Mouse (Mus musculus): ENCODE measurements around the gene Igsf3.

DNA sequence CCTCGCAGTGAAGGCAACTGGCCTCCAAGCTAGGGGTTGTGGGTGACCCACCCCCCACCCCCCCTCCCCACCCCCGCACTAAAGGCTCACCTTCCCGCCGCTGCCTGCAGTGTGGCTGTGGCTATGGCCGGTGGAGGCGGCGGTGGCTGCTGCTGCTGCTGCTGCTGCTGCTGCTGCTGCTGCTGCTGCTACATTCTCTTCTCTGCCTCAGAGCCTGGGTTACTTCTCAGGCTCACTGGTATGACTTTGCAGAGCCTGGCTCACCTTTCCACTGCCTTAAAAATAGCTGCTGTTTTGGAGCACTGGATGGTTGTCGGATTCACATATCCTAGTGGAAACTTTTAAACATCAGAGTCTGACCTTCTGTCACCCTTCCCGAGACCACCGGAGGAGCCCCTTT lies 11.0 kb downstream of the Igsf3 start:
- TF ChIP-seq HCFC1 (IDR thresholded peaks at IDR 0.05; ENCODE audit: borderline replicate concordance, insufficient read depth, low read length) (no peak), ZC3H11A (IDR thresholded peaks at IDR 0.05; ENCODE audit: borderline replicate concordance, low read depth, low read length) (no peak), ZNF384 (IDR thresholded peaks at IDR 0.05; ENCODE audit: low read depth, low read length) (no peak), CHD2 (IDR thresholded peaks at IDR 0.05; ENCODE audit: low read depth, low read length) (no peak)

Measured in ES-E14 (cell line).